Mouse (Mus musculus): ENCODE data around the gene Prkn.

DNA sequence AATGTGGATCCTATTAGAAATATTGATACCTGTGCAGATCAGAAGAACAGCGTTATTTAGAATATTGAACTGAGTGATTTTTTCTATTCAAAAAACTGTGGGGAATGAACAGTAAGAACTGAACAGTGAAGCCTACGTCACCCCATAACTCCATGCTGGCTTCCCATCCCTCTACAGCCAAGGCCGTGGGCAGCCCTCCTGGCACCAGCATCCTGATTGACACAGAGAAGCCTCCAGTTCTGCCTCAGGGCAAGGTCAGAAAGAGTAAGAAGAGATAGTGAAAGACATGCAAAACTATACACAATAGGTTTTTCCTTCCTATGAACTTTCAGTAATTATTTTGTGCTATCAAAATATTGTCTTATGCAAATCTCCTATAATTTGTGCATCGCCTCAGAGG is 557.5 kb downstream of the Prkn start:
- no peak for TF ChIP-seq CTCF (IDR thresholded peaks at IDR 0.05; ENCODE audit: low read depth, low read length)
- TF ChIP-seq POLR2A (IDR thresholded peaks at IDR 0.05; ENCODE audit: extremely low read depth, insufficient read depth, low read length), result no peak

Data from liver, adult 2 months (tissue).